Mouse (Mus musculus): ENCODE data around the gene Erc2. TPM values are rescaled to one million over a fixed set of nuclear protein-coding genes. Genes with fewer than 3 reads are reported as not detected.

Erc2 gene
- polyA plus RNA-seq, 1 experiment from 2014 or later = 36.0 TPM

DNA sequence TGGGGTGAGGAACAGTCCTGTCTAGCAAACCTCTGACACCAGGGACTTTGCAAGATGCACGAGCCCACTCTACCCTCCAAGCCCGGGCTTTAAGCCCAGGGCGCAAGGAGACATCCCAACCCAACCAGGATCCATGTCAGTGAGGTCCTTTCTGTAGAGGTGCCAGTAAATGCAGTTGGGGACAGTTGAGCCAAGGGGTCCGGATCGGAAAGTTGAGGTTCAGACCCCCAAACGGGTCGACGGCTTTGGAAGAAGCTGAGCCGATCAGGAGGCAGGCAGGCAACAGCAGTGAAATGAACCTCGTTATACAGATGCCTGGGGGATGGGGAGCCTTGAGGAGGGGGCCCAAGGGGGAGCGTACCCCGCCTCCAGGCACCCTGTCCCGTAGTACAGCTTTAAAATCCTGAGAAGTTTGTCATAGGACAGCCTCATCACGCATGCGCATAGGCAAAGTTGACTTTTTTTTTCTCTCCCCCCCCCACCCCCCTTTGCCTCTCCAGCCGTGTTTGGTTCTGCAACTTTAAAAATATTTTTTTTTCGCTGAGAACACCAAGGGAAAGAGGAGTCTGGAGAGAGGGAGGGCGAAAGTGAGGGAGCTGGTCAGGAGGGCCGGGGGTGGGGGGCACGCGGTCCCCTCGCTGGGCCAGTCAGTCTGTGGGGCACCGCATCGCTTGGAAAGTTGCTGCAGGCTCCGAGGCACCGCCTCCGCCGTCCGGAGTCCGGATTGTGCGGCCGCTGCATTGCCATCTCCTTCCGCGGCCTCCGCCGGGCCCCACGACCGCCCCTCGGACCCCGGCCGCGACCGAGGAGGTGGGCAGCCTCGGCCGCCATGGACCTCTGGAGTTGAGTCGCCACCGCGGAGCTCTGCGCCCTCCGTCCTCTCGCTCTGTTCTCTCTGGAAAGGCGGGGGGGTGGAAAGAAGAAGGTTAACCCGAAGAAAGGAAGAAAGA, 882.1 kb downstream of the Erc2 start, which contains the start of gene Wnt5a:
Gene Wnt5a, plus strand, starts transcription at position 650 of the 950 bp plus-strand sequence.
- no peaks in the 10 kb centered on the region for H3K36me3 ChIP-seq
- H3K27ac ChIP-seq (replicated peaks) = peak within 1 kb of the TSS; percentile 80
- H3K4me2 ChIP-seq (replicated peaks) = peak within 1 kb of the TSS; percentile 91
- H3K9me3 ChIP-seq = no peaks in the 10 kb centered on the region
- H3K4me3 ChIP-seq = peak within 1 kb of the TSS; percentile 52
- peak within 1 kb of the TSS; percentile 61 for H3K9ac ChIP-seq (replicated peaks)
- ATAC-seq (ENCODE audit: low FRiP score, low read depth) = peak; percentile 47
- H3K27me3 ChIP-seq = peaks cover 80% of the 10 kb centered on the region
- peaks cover 21% of the 10 kb centered on the region for H3K4me1 ChIP-seq
- 2% methylated on average over 53 of the region's 53 CpGs for WGBS

DNA sequence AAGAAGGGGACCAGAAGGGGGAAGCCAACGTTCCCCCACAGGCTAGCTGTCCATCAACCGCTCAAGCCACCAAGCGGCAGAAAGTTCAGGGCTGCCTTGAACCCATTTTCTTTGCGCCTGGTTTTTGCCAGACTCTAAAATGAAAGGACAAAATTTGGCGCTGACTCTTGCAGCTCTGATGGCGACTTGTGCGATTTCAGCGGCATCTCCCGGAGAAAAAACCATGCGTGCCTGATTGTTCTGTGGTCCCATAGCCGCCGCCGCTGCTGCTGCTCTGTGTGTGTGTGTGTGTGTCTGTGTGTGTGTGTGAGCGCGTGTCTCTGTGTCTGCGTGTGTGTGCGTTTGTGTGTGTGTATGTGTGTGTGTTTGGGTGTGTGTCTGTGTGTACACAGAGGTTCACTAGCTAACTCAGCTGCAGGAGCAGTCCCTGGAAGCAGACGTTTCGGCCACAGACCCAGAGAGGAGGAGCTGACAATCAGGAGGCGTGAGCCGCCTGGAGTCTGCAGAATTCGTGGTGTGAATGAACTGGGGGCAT, 882.9 kb downstream of the Erc2 start:
- Histone ChIP-seq H3K4me1 (peaks cover 28% of the 10 kb centered on the region), H3K27me3 (peaks cover 74% of the 10 kb centered on the region), H3K36me3 (no peaks in the 10 kb centered on the region), H3K4me2 (replicated peaks) (peak overlapping the region; percentile 91), H3K27ac (replicated peaks) (peak overlapping the region; percentile 80), H3K4me3 (peak overlapping the region; percentile 52), H3K9ac (replicated peaks) (peak overlapping the region; percentile 61), H3K9me3 (no peaks in the 10 kb centered on the region)
- ATAC-seq (ENCODE audit: low FRiP score, low read depth) = peak; percentile 45; the same call in 1 of the 2 replicates
- WGBS = 0% methylated on average over 22 of the region's 22 CpGs

DNA sequence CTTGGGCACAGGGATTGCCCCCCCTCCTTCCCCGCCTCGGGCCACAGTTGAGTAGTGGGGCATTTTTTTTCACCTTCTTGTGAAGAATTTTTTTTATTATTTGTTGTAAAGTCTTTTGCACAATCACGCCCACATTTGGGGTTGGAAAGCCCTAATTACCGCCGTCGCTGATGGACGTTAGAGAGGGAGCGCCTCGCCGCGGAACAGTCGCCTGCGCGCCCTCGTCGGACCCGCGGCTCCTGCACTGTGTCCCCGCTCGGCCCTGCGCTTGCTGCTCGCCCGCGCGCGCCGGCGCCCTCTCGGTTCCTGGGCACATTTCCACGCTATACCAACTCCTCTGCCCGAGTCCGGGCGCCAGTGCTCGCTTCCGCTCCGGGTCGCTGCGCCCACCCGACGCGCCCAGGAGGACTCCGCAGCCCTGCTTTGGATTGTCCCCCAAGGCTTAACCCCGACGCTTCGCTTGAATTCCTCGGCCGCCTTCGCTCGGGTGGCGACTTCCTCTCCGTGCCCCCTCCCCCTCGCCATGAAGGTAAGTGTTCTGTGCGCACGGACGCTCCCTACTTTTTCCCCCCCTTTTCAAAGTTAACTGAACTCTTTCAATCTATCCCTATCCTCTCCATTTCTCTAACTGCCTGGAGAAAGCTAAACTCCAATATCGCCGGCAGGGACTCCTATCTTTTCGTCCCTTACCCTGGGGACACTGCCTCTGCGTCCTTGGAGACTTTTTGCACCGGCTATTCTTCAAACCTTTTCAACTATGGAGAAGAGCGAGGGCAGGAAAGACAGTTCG, 883.6 kb downstream of the Erc2 start:
- Histone ChIP-seq H3K4me1 (peaks cover 35% of the 10 kb centered on the region), H3K36me3 (no peaks in the 10 kb centered on the region)

DNA sequence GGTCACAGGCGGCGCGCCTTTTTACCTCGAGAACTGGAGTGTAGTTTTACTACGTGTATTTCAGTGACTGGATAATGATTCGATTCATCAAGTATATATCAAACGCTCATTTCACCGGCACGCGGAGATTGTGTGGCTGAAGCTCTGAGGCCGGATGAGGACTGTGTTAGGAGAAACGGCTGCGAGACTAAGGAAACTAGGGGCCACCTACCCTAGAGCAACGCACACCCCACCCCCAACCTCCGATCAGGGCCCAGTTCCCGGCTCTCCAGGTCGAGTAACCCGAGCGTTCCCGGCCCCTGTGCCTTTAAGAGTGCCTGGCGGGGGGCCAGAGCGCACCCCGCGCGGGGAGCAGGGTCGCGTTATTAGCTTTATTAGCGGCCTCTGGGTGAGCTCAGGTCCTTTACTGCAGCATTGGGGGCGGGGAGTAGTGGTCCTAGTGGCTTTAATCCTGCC, 884.2 kb downstream of the Erc2 start:
- peaks cover 74% of the 10 kb centered on the region for H3K27me3 ChIP-seq
- peak; percentile 13; the same call in 1 of the 2 replicates for ATAC-seq (ENCODE audit: low FRiP score, low read depth)
- WGBS = under 1% methylated on average over 29 of the region's 29 CpGs

More for the DNA sequence above, 883.6 kb downstream of the Erc2 start:
- peak overlapping the region; percentile 80 for H3K27ac ChIP-seq (replicated peaks)
- under 1% methylated on average over 62 of the region's 62 CpGs for WGBS
- peaks cover 74% of the 10 kb centered on the region for H3K27me3 ChIP-seq
- H3K9me3 ChIP-seq = no peaks in the 10 kb centered on the region
- H3K4me2 ChIP-seq (replicated peaks) = peak overlapping the region; percentile 91
- H3K9ac ChIP-seq (replicated peaks) = peak overlapping the region; percentile 61
- peak; percentile 38 for ATAC-seq (ENCODE audit: low FRiP score, low read depth)
- peak overlapping the region; percentile 52 for H3K4me3 ChIP-seq

DNA sequence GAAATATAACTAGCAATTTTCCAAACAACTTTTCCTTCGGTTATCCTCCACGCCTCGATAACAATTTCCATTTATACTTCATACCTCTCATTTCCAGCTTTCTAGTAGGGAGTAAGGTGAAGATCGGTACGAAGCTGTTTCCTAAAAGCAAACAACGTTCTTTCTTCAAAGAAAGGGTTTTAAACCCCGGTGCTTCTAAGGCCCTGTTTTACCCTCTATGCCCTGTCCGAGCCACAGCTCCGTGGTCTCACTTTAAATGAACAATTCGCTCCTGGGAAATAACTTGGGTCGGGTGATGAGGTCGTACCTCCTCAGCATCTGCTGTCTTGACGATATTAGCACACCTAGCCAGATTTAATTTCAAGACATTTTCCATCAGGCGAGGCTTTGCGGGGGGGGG, 884.8 kb downstream of the Erc2 start:
- H3K4me3 ChIP-seq = peak overlapping the region; percentile 52
- under 1% methylated on average over 15 of the region's 15 CpGs for WGBS
- H3K4me2 ChIP-seq (replicated peaks) = peak overlapping the region; percentile 91
- no peaks in the 10 kb centered on the region for H3K36me3 ChIP-seq
- H3K4me1 ChIP-seq = peaks cover 45% of the 10 kb centered on the region
- peak overlapping the region; percentile 80 for H3K27ac ChIP-seq (replicated peaks)
- peaks cover 72% of the 10 kb centered on the region for H3K27me3 ChIP-seq
- ATAC-seq (ENCODE audit: low FRiP score, low read depth) = no peak
- H3K9me3 ChIP-seq = no peaks in the 10 kb centered on the region
- peak overlapping the region; percentile 61 for H3K9ac ChIP-seq (replicated peaks)

More for the DNA sequence above, 884.2 kb downstream of the Erc2 start:
- Histone ChIP-seq H3K4me3 (peak overlapping the region; percentile 52), H3K4me2 (replicated peaks) (peak overlapping the region; percentile 91), H3K27ac (replicated peaks) (peak overlapping the region; percentile 80; the same call in 1 of the 2 replicates), H3K36me3 (no peaks in the 10 kb centered on the region), H3K9ac (replicated peaks) (peak overlapping the region; percentile 61), H3K4me1 (peaks cover 41% of the 10 kb centered on the region), H3K9me3 (no peaks in the 10 kb centered on the region)

DNA sequence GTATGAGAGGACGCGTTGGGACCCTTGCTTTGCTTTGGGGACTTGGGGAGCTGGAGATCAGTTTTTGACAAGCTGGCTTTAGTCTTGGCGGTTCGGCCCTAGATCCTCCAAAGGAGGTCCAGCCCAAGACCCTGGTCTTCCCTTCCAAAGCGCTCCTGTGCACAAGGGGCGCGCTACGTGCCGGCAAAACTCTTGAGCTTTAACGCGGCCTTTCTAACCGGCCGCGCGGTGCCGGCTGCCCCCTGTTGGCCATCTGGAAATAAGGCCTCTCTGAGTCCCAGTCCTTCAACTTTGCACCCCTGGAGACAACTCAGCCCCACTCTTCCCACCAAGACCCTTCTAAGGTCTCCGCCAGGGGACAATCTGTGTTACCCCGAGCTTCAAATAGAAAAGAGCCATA, 885.2 kb downstream of the Erc2 start:
- under 1% methylated on average over 18 of the region's 18 CpGs for WGBS
- Histone ChIP-seq H3K27me3 (peaks cover 67% of the 10 kb centered on the region), H3K4me3 (peak overlapping the region; percentile 52), H3K4me2 (replicated peaks) (peak overlapping the region; percentile 91), H3K27ac (replicated peaks) (no peak overlapping the region), H3K9me3 (no peaks in the 10 kb centered on the region), H3K9ac (replicated peaks) (peak overlapping the region; percentile 61), H3K4me1 (peaks cover 45% of the 10 kb centered on the region), H3K36me3 (no peaks in the 10 kb centered on the region)
- ATAC-seq (ENCODE audit: low FRiP score, low read depth) = no peak

DNA sequence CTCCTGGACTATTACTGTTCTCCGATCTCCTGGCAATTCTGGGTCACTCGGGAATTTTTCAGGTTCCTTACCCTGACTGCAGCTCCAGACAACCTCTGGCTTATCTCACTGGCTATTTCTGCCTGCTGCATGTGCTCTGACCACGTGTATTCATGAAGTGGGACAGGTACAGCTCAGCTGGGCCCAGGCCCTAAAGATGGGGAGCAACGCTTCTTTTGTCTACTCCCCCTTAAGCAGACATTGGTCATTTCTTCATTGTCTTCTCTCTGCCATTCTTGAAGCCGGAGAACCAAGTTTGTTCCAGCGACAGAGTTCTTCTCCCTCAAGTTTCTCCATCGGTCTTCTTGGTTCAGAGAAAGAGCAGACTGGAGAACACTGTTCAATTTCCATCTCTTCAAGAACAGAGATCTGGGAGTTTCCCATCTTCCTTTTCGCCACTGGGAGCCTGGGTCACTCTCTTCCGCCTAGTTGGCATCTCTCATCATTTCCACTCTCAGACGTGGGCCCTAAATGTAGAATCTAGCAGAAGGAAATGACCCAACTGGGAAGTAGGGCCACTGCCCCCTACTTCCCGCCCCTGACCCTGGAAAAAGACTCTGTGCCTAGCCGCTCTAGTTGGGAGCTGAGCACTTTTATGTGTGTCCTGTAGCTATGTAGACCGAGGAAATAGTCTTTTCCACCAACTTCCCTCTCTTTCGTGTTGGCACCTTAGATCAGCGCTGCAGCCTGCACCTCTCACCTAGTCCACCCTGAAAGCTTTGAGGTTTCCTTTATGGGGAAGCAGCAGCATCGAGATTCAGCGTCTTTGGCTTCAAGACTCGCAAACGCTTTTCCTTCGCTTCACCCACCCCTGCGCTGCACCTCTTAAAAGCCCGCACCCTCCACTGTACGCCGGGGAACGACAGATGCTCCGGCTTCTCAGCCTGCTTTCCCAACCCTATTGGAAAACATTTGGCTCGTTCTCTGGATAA, 886.3 kb downstream of the Erc2 start:
- Histone ChIP-seq H3K4me2 (replicated peaks) (peak overlapping the region; percentile 91), H3K4me1 (peaks cover 47% of the 10 kb centered on the region), H3K36me3 (no peaks in the 10 kb centered on the region), H3K4me3 (peak overlapping the region; percentile 52), H3K9me3 (no peaks in the 10 kb centered on the region), H3K9ac (replicated peaks) (peak overlapping the region; percentile 63), H3K27me3 (peaks cover 66% of the 10 kb centered on the region), H3K27ac (replicated peaks) (no peak overlapping the region)
- no peak for ATAC-seq (ENCODE audit: low FRiP score, low read depth)
- WGBS = 9% methylated on average over 27 of the region's 27 CpGs

DNA sequence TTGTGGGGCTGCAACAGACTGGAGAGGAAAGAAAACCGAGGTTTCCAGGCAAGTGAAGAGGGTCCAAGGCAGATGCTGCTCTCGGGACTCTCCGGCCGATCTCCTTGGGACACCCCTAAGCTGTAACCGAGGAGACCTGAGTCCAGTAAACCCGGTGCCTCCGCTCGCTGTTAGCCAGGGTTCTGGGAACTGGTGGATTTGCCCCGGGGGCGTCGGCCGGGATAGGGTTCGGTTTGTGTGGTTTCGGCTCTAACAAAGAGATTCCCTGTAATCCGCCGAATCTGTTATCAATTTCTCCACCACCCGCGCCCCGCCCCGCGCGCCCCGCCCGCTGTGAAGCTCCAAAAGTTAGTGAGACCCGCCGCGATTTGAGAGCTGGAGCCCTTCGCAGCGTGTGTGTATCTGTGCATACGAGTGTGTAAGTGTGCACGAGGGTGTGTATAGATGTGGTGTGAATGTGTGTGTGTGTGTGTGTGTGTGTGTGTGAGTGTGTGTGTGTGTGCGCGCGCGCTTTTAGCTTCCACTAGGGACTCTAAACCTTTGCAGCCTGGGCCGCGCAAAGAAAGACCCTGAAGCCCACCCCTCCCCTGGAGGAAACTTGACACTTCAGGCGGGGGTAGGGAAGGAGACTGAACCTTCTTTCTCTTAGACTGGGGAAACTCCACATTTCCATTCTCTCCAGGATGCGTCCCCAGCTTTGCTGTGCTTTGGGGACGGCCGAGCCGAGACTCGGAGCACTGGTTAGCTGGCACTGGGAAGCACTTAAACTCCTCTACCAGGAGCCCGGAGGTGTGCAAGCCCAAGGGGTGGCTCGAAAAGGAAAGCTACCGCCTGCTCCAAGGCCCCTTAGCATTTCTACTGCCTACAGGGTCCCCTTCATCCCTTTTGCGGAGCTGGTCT, 887.5 kb downstream of the Erc2 start:
- peak overlapping the region; percentile 91 for H3K4me2 ChIP-seq (replicated peaks)
- H3K4me1 ChIP-seq = peaks cover 42% of the 10 kb centered on the region
- H3K9me3 ChIP-seq = no peaks in the 10 kb centered on the region
- H3K36me3 ChIP-seq = no peaks in the 10 kb centered on the region
- peak overlapping the region; percentile 63 for H3K9ac ChIP-seq (replicated peaks)
- under 1% methylated on average over 47 of the region's 47 CpGs for WGBS
- H3K27me3 ChIP-seq = peaks cover 59% of the 10 kb centered on the region
- H3K27ac ChIP-seq (replicated peaks) = peak overlapping the region; percentile 63
- peak overlapping the region; percentile 52 for H3K4me3 ChIP-seq
- peak; percentile 32 for ATAC-seq (ENCODE audit: low FRiP score, low read depth)

DNA sequence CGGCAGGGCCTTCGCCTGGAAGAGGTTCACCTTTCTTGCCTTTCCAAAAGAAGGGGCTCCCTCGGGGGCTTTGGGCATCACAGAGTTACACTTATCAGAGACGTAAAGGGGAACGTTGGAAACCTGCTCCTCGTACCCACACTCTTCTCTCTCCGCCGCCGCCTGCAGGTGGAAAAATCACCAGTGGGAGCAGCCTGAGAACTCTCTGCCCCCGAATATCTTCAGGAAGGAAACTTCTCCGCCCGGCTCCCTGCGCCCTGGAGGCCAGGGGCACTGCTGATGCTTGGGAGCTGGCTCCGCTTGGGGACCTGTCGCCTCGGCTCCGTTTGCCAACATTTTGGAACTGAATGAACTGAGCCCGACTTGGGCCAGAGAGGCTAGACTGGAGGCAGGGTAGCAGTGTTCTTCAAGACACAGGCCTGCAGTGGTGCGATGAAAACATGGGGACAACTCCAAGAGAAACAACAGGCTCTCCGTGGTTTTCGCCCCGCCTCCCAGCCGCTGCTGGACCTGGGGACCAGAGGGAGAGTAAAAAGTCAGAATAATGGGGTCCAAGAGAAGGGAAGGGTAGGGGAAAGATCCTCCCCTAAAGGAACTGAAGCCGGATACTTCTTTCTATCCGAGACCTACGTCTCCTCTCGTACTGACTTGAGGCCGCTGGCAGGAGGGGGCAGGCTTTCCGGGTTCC, 888.3 kb downstream of the Erc2 start:
- H3K36me3 ChIP-seq = no peaks in the 10 kb centered on the region
- H3K4me3 ChIP-seq = peak overlapping the region; percentile 52
- WGBS = 0% methylated on average over 29 of the region's 29 CpGs
- H3K9ac ChIP-seq (replicated peaks) = peak overlapping the region; percentile 63
- no peaks in the 10 kb centered on the region for H3K9me3 ChIP-seq
- peak overlapping the region; percentile 63 for H3K27ac ChIP-seq (replicated peaks)
- peaks cover 63% of the 10 kb centered on the region for H3K27me3 ChIP-seq
- peaks cover 45% of the 10 kb centered on the region for H3K4me1 ChIP-seq
- peak overlapping the region; percentile 91 for H3K4me2 ChIP-seq (replicated peaks)
- ATAC-seq (ENCODE audit: low FRiP score, low read depth) = no peak

All from midbrain, embryonic 12.5 days (tissue).